Comparison of ENCODE assay signal across 8 mouse cellular contexts in the genomic region with DNA sequence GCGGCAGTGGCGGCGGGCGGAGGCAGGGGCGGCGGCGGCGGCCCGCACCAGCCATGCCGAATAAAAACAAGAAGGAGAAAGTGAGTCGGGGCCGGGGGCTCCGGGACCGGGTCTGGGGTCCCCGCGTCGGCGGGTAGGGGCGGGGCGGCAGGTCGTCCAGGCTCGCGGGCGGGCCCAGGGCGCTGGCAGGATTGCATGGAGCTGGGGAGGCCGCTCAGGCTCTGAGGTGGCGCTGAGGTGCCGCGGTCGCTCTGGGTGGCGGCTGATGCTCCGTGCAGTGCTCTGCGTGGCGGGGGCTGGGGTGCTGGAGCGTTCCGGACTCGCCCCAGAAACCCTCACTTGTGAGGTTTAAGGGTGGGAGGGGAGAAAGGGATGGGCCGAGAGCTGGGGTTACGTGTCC. TPM values are rescaled to one million over a fixed set of nuclear protein-coding genes. Genes with fewer than 3 reads are reported as not detected.
A peak's percentile ranks its signal among the peaks of the same experiment; 100 is the strongest.
DNase-seq lines count a peak whose midpoint lies in the region; ATAC-seq and TF ChIP-seq lines count a peak whose summit lies in the region.

No protein-coding gene starts in this region.

- peak overlapping the region; percentile 78 for H3K27ac ChIP-seq in forebrain, embryonic 12.5 days
- H3K27ac ChIP-seq in hindbrain, embryonic 10.5 days: peak overlapping the region; percentile 91
- peak overlapping the region; percentile 88 for H3K27ac ChIP-seq in limb, embryonic 10.5 days
- no peak overlapping the region for H3K27ac ChIP-seq in spleen, adult 2 months (ENCODE audit: insufficient read depth, low read length)

- peaks cover 33% of the 10 kb centered on the region; the same call in 1 of the 2 replicates for H3K27me3 ChIP-seq in forebrain, embryonic 12.5 days
- peaks cover 25% of the 10 kb centered on the region for H3K27me3 ChIP-seq in hindbrain, embryonic 10.5 days (ENCODE audit: insufficient read depth, poor library complexity, severe bottlenecking)
- peaks cover 25% of the 10 kb centered on the region; the same call in 1 of the 2 replicates for H3K27me3 ChIP-seq in limb, embryonic 10.5 days (ENCODE audit: low read depth, poor library complexity, severe bottlenecking)
- H3K27me3 ChIP-seq in spleen, adult 2 months (ENCODE audit: control insufficient read depth, insufficient read depth, low read length): no peaks in the 10 kb centered on the region; the same call in 1 of the 2 replicates

- peak overlapping the region; percentile 87 for H3K4me2 ChIP-seq in forebrain, embryonic 12.5 days

- H3K9ac ChIP-seq in forebrain, embryonic 12.5 days: peak overlapping the region; percentile 80

- DNase-seq in frontal cortex, postnatal 10 days (ENCODE audit: low spot score in 2 of 2): peak; percentile 50 to 52
- no peak for DNase-seq in frontal cortex, postnatal 25 days (ENCODE audit: low spot score in 2 of 2)
- DNase-seq in brain, embryonic 14.5 days (ENCODE audit: low read depth): peak; percentile 46
- DNase-seq in hindbrain, embryonic 10.5 days (ENCODE audit: low spot score): no peak
- DNase-seq in limb, embryonic 10.5 days (ENCODE audit: low spot score): no peak
- DNase-seq in mesoderm, embryonic 11.5 days (ENCODE audit: low read depth, low spot score): peak; percentile 17
- peak in 1 of 2 experiments; percentile 46 for DNase-seq in spleen, adult 2 months (ENCODE audit: low read depth in 1 of 2, low spot score in 2 of 2)

- ATAC-seq in forebrain, embryonic 12.5 days (ENCODE audit: low FRiP score): peak; percentile 66

- no peaks in the 10 kb centered on the region for H3K9me3 ChIP-seq in forebrain, embryonic 12.5 days
- H3K9me3 ChIP-seq in hindbrain, embryonic 10.5 days: no peaks in the 10 kb centered on the region
- no peaks in the 10 kb centered on the region for H3K9me3 ChIP-seq in limb, embryonic 10.5 days (replicated peaks)

- TF ChIP-seq POLR2A in brain, embryonic 14.5 days (IDR thresholded peaks at IDR 0.05; ENCODE audit: borderline replicate concordance, extremely low read depth, insufficient read depth, insufficient read length, poor library complexity, severe bottlenecking): no peak
- no peak for TF ChIP-seq POLR2A in spleen, adult 2 months (IDR thresholded peaks at IDR 0.05; ENCODE audit: low read depth, low read length)

- TF ChIP-seq CTCF in brain, embryonic 14.5 days (IDR thresholded peaks at IDR 0.05; ENCODE audit: borderline replicate concordance, extremely low read depth, insufficient read depth, insufficient read length): no peak
- TF ChIP-seq CTCF in spleen, adult 2 months (IDR thresholded peaks at IDR 0.05; ENCODE audit: extremely low read depth, insufficient read depth, insufficient read length, insufficient replicate concordance): no peak

- H3K4me3 ChIP-seq in forebrain, embryonic 12.5 days (replicated peaks): peak overlapping the region; percentile 82
- H3K4me3 ChIP-seq in hindbrain, embryonic 10.5 days: peak overlapping the region; percentile 89
- H3K4me3 ChIP-seq in limb, embryonic 10.5 days: peak overlapping the region; percentile 96
- peak overlapping the region; percentile 70 for H3K4me3 ChIP-seq in spleen, adult 2 months (ENCODE audit: extremely low read depth, insufficient read depth, insufficient read length)

- WGBS in forebrain, embryonic 12.5 days: under 1% methylated on average over 39 of the region's 39 CpGs
- WGBS in hindbrain, embryonic 10.5 days: 3% methylated on average over 39 of the region's 39 CpGs
- WGBS in limb, embryonic 10.5 days: 1% methylated on average over 39 of the region's 39 CpGs
- under 1% methylated on average over 27 of the region's 39 CpGs for WGBS in spleen, adult 2 months

- H3K4me1 ChIP-seq in forebrain, embryonic 12.5 days: peaks cover 20% of the 10 kb centered on the region
- peaks cover 20% of the 10 kb centered on the region for H3K4me1 ChIP-seq in hindbrain, embryonic 10.5 days (replicated peaks)
- H3K4me1 ChIP-seq in limb, embryonic 10.5 days: peaks cover 15% of the 10 kb centered on the region
- H3K4me1 ChIP-seq in spleen, adult 2 months (ENCODE audit: control insufficient read depth, insufficient read depth, insufficient read length): peaks cover 3% of the 10 kb centered on the region

- H3K36me3 ChIP-seq in forebrain, embryonic 12.5 days (replicated peaks): no peaks in the 10 kb centered on the region; the same call in 1 of the 2 replicates
- no peaks in the 10 kb centered on the region for H3K36me3 ChIP-seq in hindbrain, embryonic 10.5 days
- H3K36me3 ChIP-seq in limb, embryonic 10.5 days: peaks cover 3% of the 10 kb centered on the region; the same call in 1 of the 2 replicates
- H3K36me3 ChIP-seq in spleen, adult 2 months (ENCODE audit: control insufficient read depth, insufficient read depth, low read length): peaks cover 1% of the 10 kb centered on the region; the same call in 1 of the 2 replicates

RNA-seq across cellular contexts. Expression of gene Ppp2r5c, which starts 0.4 kb away (rescaled TPM):
- polyA plus RNA-seq in brain, embryonic 14.5 days (2012; rRNA removed): 71.5 and 101 TPM in 2 replicates
- 152 and 157 TPM in 2 replicates for polyA plus RNA-seq in forebrain, embryonic 12.5 days (2016; fragmentation: Nextera tagmentation; extraction: Ambion mirVana)
- polyA plus RNA-seq in hindbrain, embryonic 10.5 days (2016; fragmentation: Nextera tagmentation; extraction: Ambion mirVana): 139 and 146 TPM in 2 replicates
- polyA plus RNA-seq in limb, embryonic 10.5 days (2016; fragmentation: Nextera tagmentation; extraction: Ambion mirVana): 136 and 148 TPM in 2 replicates
- 22.0 and 22.8 TPM in 2 replicates for polyA plus RNA-seq in spleen, adult 2 months (2012; rRNA removed)

Comparison
In these comparisons a context has a peak if more than half of its experiments do, and no peak if none do; other contexts are left out.
1. DNase-seq: peak in frontal cortex, postnatal 10 days (2 of 2), brain, embryonic 14.5 days (single experiment) and mesoderm, embryonic 11.5 days (single experiment); none in frontal cortex, postnatal 25 days (0 of 2), hindbrain, embryonic 10.5 days (single experiment) and limb, embryonic 10.5 days (single experiment).
2. Peak in every context shown above with its lines, with median percentiles within 50 percentile points of each other: H3K4me3 ChIP-seq.